Mouse (Mus musculus): ENCODE measurements around the gene Traf4. TPM values are rescaled to one million over a fixed set of nuclear protein-coding genes. Genes with fewer than 3 reads are reported as not detected.
A peak's percentile ranks its signal among the peaks of the same experiment; 100 is the strongest.
"Not testable (repeated sequence)": the region's sequence is repeated elsewhere in the genome, so short reads cannot be mapped to it uniquely, and the experiment has no call there.

The Traf4 gene
- polyA plus RNA-seq, 1 experiment: 47.5 TPM

DNA sequence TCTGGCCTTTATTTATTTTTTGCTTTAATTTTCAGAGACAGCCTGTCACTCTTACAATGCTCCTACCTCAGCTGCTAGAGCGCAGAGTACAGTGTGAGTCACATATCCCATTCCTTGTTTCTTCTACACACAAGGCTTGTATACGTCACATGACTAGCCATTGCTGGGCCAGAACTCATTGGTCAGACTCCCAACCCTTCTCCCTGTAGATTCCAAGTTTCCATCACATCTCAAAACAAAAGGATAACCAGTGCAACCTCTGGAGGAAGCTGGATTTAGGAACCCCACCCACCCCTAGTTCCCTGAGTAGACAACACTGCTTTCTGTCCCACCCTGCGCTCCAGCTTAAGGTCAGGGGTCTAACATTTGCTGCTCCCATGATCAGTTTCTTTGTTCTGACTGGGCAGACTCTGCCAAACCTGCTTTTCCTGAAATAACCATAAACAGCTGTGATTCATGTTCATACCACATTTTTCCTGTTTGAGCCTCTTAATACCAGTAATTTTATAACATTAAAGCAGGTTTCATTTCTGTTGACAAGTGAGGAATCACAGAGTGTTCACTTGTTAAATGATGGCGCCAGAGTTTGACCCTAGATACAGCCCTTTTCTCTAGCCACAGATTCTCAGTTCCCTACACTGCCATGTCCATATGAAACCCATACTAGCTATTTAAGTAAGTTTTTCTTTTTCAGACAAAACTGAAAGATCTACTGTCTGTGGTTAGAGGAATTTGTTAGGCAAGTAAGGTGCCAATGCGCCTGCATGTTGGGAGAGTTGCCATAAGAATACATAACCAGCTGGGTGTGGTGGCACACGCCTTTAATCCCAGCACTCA is 18.5 kb downstream of the Traf4 start:
- no peak overlapping the region for H3K27ac ChIP-seq (replicated peaks; ENCODE audit: low read depth, low read length)
- no peaks in the 10 kb centered on the region for H3K4me1 ChIP-seq (ENCODE audit: control insufficient read depth, insufficient read depth, insufficient read length, low read length)
- no peak overlapping the region for H3K4me3 ChIP-seq (ENCODE audit: insufficient read depth, low read depth, low read length)

GRCm38 (mm10) chr11:78146168-78146567 is 19.2 kb downstream of the Traf4 start:
- Histone ChIP-seq H3K4me1 (ENCODE audit: control insufficient read depth, insufficient read depth, insufficient read length, low read length) (no peaks in the 10 kb centered on the region), H3K27ac (replicated peaks; ENCODE audit: low read depth, low read length) (no peak overlapping the region), H3K4me3 (ENCODE audit: insufficient read depth, low read depth, low read length) (no peak overlapping the region)

DNA sequence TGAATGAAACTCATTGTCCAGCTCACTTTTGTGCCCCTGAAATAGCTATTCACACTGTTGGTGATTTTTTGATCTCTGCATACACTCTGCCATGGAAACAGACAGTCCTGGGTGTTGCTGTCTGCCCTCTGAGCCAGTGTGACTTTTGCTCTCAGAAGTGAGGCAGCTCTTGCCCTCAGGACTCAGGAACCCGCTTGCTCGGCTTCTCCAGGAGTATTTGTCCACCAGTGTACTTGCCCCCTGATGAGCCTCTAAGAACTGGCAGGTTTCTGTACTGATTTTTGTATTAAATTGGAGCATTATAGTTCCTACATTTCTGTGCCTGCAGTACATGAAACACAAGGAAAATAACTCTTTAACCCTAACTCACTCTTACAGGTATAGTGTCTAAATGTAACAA is 21.9 kb downstream of the Traf4 start:
- Histone ChIP-seq H3K27ac (replicated peaks; ENCODE audit: low read depth, low read length) (no peak overlapping the region), H3K4me1 (ENCODE audit: control insufficient read depth, insufficient read depth, insufficient read length, low read length) (no peaks in the 10 kb centered on the region), H3K4me3 (ENCODE audit: insufficient read depth, low read depth, low read length) (no peak overlapping the region)

DNA sequence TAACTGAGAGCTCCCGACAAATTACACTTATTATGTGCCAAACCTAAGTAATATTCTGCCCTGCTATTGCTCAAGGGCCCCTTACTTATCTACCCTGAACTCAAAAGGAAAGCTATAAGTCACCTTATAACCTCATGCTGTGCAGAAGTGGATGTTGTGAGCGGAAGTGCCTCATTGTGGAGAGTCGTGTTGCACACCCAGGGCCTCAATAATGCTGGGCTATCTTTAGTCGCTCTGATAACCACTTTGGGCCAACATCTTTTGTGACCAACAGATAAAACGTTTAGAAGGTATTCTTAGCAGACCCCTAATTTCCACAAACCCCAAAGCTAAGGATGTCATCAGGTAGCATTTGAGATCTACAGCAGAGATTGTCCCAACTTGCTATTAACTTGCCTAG is 24.7 kb downstream of the Traf4 start:
- Histone ChIP-seq H3K4me3 (ENCODE audit: insufficient read depth, low read depth, low read length) (no peak overlapping the region), H3K4me1 (ENCODE audit: control insufficient read depth, insufficient read depth, insufficient read length, low read length) (peaks cover 2% of the 10 kb centered on the region; the same call in 1 of the 2 replicates), H3K27ac (replicated peaks; ENCODE audit: low read depth, low read length) (no peak overlapping the region)

- H3K4me3 ChIP-seq (ENCODE audit: insufficient read depth, low read depth, low read length): no peak overlapping the region
- H3K4me1 ChIP-seq (ENCODE audit: control insufficient read depth, insufficient read depth, insufficient read length, low read length): peaks cover 7% of the 10 kb centered on the region
- H3K27ac ChIP-seq (replicated peaks; ENCODE audit: low read depth, low read length): peak overlapping the region; percentile 24; the same call in 1 of the 2 replicates
These were observed 27.4 kb downstream of the Traf4 start for GRCm38 (mm10) chr11:78138023-78138422.

DNA sequence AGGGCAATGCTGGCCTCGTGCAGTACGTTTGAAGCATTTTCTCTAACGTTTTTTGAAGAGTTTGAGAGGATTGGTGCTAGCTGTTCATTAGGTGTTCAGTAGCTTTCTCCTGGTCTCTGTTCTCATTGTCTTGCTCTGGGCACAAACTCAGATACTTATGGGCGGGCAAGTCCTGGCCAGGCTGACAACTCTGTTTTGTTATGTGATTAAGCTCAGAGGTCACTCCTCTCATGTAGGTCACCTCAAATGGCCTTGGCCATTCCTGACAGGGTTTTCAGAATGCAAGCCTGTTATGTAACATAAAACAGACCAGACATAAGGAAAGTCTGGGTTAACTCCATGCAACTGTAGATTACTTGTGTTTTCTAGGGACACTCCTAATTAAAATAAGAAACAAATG is 27.8 kb downstream of the Traf4 start:
- H3K4me3 ChIP-seq (ENCODE audit: insufficient read depth, low read depth, low read length): no peak overlapping the region
- H3K4me1 ChIP-seq (ENCODE audit: control insufficient read depth, insufficient read depth, insufficient read length, low read length): peaks cover 7% of the 10 kb centered on the region
- peak overlapping the region; percentile 35 for H3K27ac ChIP-seq (replicated peaks; ENCODE audit: low read depth, low read length)

DNA sequence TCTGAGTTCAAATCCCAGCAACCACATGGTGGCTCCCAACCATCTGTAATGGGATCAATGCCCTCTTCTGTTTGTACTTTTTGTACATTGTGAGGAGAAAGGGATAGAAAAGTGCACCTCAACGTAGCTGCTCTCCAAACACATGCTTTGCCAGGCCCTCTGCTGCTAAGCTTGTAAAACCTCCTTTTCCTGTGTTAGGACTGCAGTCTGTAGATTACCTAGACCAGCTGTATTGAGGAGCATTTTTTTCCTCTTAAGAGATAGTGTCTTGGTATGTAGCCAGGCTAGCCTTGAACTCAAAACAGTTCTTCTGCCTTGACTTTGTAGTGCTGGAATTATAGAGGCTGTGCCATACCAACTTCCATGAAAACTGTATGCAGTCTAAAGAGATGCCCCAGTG is 29.3 kb downstream of the Traf4 start:
- Histone ChIP-seq H3K4me3 (ENCODE audit: insufficient read depth, low read depth, low read length) (no peak overlapping the region), H3K4me1 (ENCODE audit: control insufficient read depth, insufficient read depth, insufficient read length, low read length) (peaks cover 7% of the 10 kb centered on the region), H3K27ac (replicated peaks; ENCODE audit: low read depth, low read length) (no peak overlapping the region)

DNA sequence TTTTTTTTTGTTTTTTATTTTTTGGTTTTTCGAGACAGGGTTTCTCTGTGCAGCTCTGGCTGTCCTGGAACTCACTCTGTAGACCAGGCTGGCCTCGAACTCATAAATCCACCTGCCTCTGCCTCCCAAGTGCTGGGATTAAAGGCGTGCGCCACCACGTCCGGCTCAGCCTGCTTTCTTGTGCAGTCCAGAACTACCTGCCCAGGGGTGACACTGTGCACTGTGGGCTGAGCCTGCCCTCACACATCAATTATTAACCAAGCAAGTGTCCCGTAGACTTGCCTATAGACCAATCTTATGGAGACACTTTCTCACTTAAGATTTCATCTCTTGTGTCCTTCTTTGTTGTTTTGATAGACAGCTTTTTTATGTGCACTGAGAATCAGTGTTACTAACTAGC is 30.1 kb downstream of the Traf4 start:
- not testable (repeated sequence) for H3K4me1 ChIP-seq (ENCODE audit: control insufficient read depth, insufficient read depth, insufficient read length, low read length); H3K27ac ChIP-seq (replicated peaks; ENCODE audit: low read depth, low read length); H3K4me3 ChIP-seq (ENCODE audit: insufficient read depth, low read depth, low read length)

DNA sequence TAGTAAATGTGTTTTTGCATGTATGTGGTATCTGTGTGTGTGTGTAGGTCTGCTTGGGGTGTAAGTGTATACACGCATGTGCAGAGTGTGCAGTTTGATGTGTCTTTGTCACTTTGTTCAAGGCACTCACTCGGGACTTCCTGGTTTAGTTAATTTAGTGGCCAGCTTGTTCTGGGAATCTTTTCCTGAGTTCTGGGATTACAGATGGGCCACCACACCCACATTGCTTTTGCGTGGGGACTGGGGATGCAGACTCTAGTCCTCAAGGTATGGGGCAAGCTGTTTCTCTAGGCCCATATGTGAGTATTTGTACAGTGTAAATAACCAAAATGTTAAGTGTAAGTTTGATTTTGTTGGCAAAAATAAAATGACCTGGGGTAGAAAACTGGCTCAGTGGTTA is 31.0 kb downstream of the Traf4 start:
- no peak overlapping the region for H3K27ac ChIP-seq (replicated peaks; ENCODE audit: low read depth, low read length)
- peaks cover 7% of the 10 kb centered on the region for H3K4me1 ChIP-seq (ENCODE audit: control insufficient read depth, insufficient read depth, insufficient read length, low read length)
- H3K4me3 ChIP-seq (ENCODE audit: insufficient read depth, low read depth, low read length): no peak overlapping the region

GRCm38 (mm10) chr11:78133915-78134314 is 31.5 kb downstream of the Traf4 start:
- H3K27ac ChIP-seq (replicated peaks; ENCODE audit: low read depth, low read length): no peak overlapping the region
- H3K4me1 ChIP-seq (ENCODE audit: control insufficient read depth, insufficient read depth, insufficient read length, low read length): peaks cover 7% of the 10 kb centered on the region
- H3K4me3 ChIP-seq (ENCODE audit: insufficient read depth, low read depth, low read length): no peak overlapping the region

GRCm38 (mm10) chr11:78129458-78129857 is 35.9 kb downstream of the Traf4 start:
- no peak overlapping the region for H3K27ac ChIP-seq (replicated peaks; ENCODE audit: low read depth, low read length)
- H3K4me3 ChIP-seq (ENCODE audit: insufficient read depth, low read depth, low read length): no peak overlapping the region
- H3K4me1 ChIP-seq (ENCODE audit: control insufficient read depth, insufficient read depth, insufficient read length, low read length): peaks cover 17% of the 10 kb centered on the region

GRCm38 (mm10) chr11:78126739-78127138 is 38.6 kb downstream of the Traf4 start:
- no peak overlapping the region for H3K4me3 ChIP-seq (ENCODE audit: insufficient read depth, low read depth, low read length)
- no peak overlapping the region for H3K27ac ChIP-seq (replicated peaks; ENCODE audit: low read depth, low read length)
- H3K4me1 ChIP-seq (ENCODE audit: control insufficient read depth, insufficient read depth, insufficient read length, low read length): peaks cover 14% of the 10 kb centered on the region

- Histone ChIP-seq H3K4me1 (ENCODE audit: control insufficient read depth, insufficient read depth, insufficient read length, low read length) (peaks cover 17% of the 10 kb centered on the region), H3K4me3 (ENCODE audit: insufficient read depth, low read depth, low read length) (no peak overlapping the region), H3K27ac (replicated peaks; ENCODE audit: low read depth, low read length) (peak overlapping the region; percentile 6; the same call in 1 of the 2 replicates)
These were observed 39.7 kb downstream of the Traf4 start for GRCm38 (mm10) chr11:78125691-78126090.

- no peak overlapping the region for H3K4me3 ChIP-seq (ENCODE audit: insufficient read depth, low read depth, low read length)
- H3K4me1 ChIP-seq (ENCODE audit: control insufficient read depth, insufficient read depth, insufficient read length, low read length): peaks cover 29% of the 10 kb centered on the region
These were observed 41.6 kb downstream of the Traf4 start for GRCm38 (mm10) chr11:78123782-78124181.

DNA sequence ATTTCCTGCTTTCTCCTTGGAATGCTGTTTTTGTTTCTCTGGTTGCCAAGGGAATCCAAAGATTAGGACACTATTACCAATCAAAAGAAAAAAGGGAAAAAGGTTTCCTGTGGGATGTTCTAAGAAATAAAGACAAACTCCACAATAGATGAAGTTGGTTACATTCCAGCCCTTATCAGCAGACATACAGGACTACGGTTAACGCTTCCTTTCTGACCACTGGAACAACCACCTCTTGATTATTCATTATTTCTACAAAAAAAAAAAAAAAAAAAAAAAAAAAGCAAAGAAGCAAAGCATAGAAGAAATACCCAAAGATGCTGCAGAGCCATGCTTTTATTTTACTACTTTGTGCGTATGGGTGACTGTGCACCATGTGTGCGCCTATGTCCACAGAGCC is 42.6 kb downstream of the Traf4 start:
- H3K4me1 ChIP-seq (ENCODE audit: control insufficient read depth, insufficient read depth, insufficient read length, low read length): peaks cover 29% of the 10 kb centered on the region
- H3K27ac ChIP-seq (replicated peaks; ENCODE audit: low read depth, low read length): no peak overlapping the region
- no peak overlapping the region for H3K4me3 ChIP-seq (ENCODE audit: insufficient read depth, low read depth, low read length)

More at GRCm38 (mm10) chr11:78123782-78124181, 41.6 kb downstream of the Traf4 start:
- H3K27ac ChIP-seq (replicated peaks; ENCODE audit: low read depth, low read length): no peak overlapping the region

GRCm38 (mm10) chr11:78121176-78121575 is 44.2 kb downstream of the Traf4 start:
- no peak overlapping the region for H3K4me3 ChIP-seq (ENCODE audit: insufficient read depth, low read depth, low read length)
- H3K4me1 ChIP-seq (ENCODE audit: control insufficient read depth, insufficient read depth, insufficient read length, low read length): peaks cover 18% of the 10 kb centered on the region
- H3K27ac ChIP-seq (replicated peaks; ENCODE audit: low read depth, low read length): no peak overlapping the region

All from brown adipose tissue, adult 24 weeks (tissue).